Mouse (Mus musculus) CH12.LX (cell line): ENCODE measurements around the gene Fam120a. TPM values are rescaled to one million over a fixed set of nuclear protein-coding genes. Genes with fewer than 3 reads are reported as not detected.

ENCODE experiments used
- DNase-seq: peaks from one replicate; pipeline ENCODE4 v3.0.0-alpha.2; 2013; ENCODE audit errors: extremely low read depth
- H3K27ac ChIP-seq: 2 replicates; pipeline ENCODE4 v1.5.1; 2012; ENCODE audit warnings: low read depth, mild to moderate bottlenecking, control low read depth, moderate library complexity; ENCODE audit not compliant: insufficient read depth
- H3K27me3 ChIP-seq: replicated peaks from 2 replicates; pipeline ENCODE3; 2012; ENCODE audit warnings: inconsistent platforms
- H3K36me3 ChIP-seq, 2 experiments: replicated peaks in 1 of 2; 2 replicates each; pipeline versions ENCODE3 to v1.6.1; 2012; ENCODE audit warnings: inconsistent platforms in 1 of 2, low read length in 1 of 2, mild to moderate bottlenecking in 1 of 2, mixed read lengths in 1 of 2, moderate library complexity in 1 of 2; ENCODE audit not compliant: control insufficient read depth in 1 of 2, insufficient read depth in 1 of 2
- H3K4me1 ChIP-seq, 2 experiments: 2 replicates each; pipeline ENCODE4 v1.6.1; 2012; ENCODE audit warnings: inconsistent platforms in 1 of 2, moderate library complexity in 1 of 2; ENCODE audit not compliant: insufficient read depth in 2 of 2, control insufficient read depth in 1 of 2
- H3K4me2 ChIP-seq: 2 replicates; pipeline ENCODE4 v1.6.1; 2012; ENCODE audit warnings: low read depth, mild to moderate bottlenecking, control low read depth; ENCODE audit not compliant: poor library complexity, insufficient read depth, severe bottlenecking
- H3K4me3 ChIP-seq, 3 experiments: fragments of 150-350 bp in 1 of 3; sonication (generic) in 1 of 3; replicated peaks in 1 of 3; 2 replicates each; pipeline versions ENCODE3 to v1.5.1; 2011 to 2012; ENCODE audit warnings: low read depth in 2 of 3, low read length in 2 of 3, mild to moderate bottlenecking in 2 of 3, moderate library complexity in 2 of 3, control low read depth in 1 of 3, improper control_type of control experiment in 1 of 3, inconsistent platforms in 1 of 3, mixed read lengths in 1 of 3; ENCODE audit not compliant: poor library complexity in 1 of 3
- H3K79me2 ChIP-seq: replicated peaks from 2 replicates; pipeline ENCODE4 v1.6.1; 2012; ENCODE audit warnings: mild to moderate bottlenecking, moderate library complexity; ENCODE audit not compliant: control insufficient read depth, poor library complexity, insufficient read depth, severe bottlenecking; ENCODE audit errors: extremely low read depth
- H3K9ac ChIP-seq: 2 replicates; pipeline ENCODE4 v1.6.1; 2012; ENCODE audit warnings: low read depth, mild to moderate bottlenecking, control low read depth, moderate library complexity; ENCODE audit not compliant: insufficient read depth
- H3K9me3 ChIP-seq: replicated peaks from 2 replicates; pipeline ENCODE3; 2012; ENCODE audit warnings: low read length, inconsistent platforms, mixed read lengths
- CHD2 ChIP-seq: IDR thresholded peaks from 2 replicates; pipeline ENCODE4 v1.6.1; 2011; ENCODE audit warnings: low read length, improper control_type of control experiment
- CTCF ChIP-seq, 2 experiments: IDR thresholded peaks in 1 of 2; conservative IDR thresholded peaks in 1 of 2; 2 replicates each; pipeline ENCODE4 v1.5.1; 2011 to 2012; ENCODE audit warnings: low read depth in 2 of 2, low read length in 2 of 2, improper control_type of control experiment in 1 of 2, inconsistent platforms in 1 of 2, mild to moderate bottlenecking in 1 of 2, moderate library complexity in 1 of 2
- E2F4 ChIP-seq: IDR thresholded peaks from 2 replicates; pipeline ENCODE4 v1.6.1; 2011; ENCODE audit warnings: low read depth, low read length, improper control_type of control experiment; ENCODE audit not compliant: insufficient replicate concordance
- ELF1 ChIP-seq: IDR thresholded peaks from 2 replicates; pipeline ENCODE4 v1.6.1; 2014; ENCODE audit warnings: low read depth, mild to moderate bottlenecking, inconsistent platforms, low read length, improper control_type of control experiment
- ETS1 ChIP-seq: conservative IDR thresholded peaks from 2 replicates; pipeline ENCODE4 v1.6.1; 2012; ENCODE audit warnings: low read depth, mild to moderate bottlenecking, inconsistent platforms, low read length, improper control_type of control experiment, moderate library complexity
- JUND ChIP-seq: conservative IDR thresholded peaks from 2 replicates; pipeline ENCODE4 v1.6.1; 2011; ENCODE audit warnings: low read depth, low read length, improper control_type of control experiment
- KAT2A ChIP-seq: IDR thresholded peaks from 2 replicates; pipeline ENCODE4 v1.6.1; 2012; ENCODE audit warnings: low read length, improper control_type of control experiment, inconsistent platforms; ENCODE audit not compliant: insufficient replicate concordance
- MAZ ChIP-seq: IDR thresholded peaks from 2 replicates; pipeline ENCODE4 v1.6.1; 2012; ENCODE audit warnings: low read depth, mild to moderate bottlenecking, inconsistent platforms, low read length, improper control_type of control experiment, moderate library complexity
- MEF2A ChIP-seq: IDR thresholded peaks from 2 replicates; pipeline ENCODE4 v1.6.1; 2014; ENCODE audit warnings: low read depth, mild to moderate bottlenecking, inconsistent platforms, low read length, improper control_type of control experiment, borderline replicate concordance
- MXI1 ChIP-seq: IDR thresholded peaks from 2 replicates; pipeline ENCODE4 v1.6.1; 2011; ENCODE audit warnings: mild to moderate bottlenecking, low read depth, low read length, improper control_type of control experiment
- NELFE ChIP-seq: IDR thresholded peaks from 2 replicates; pipeline ENCODE4 v1.6.1; 2011; ENCODE audit warnings: low read depth, low read length, improper control_type of control experiment
- NRF1 ChIP-seq: IDR thresholded peaks from 2 replicates; pipeline ENCODE4 v1.6.1; 2014; ENCODE audit warnings: low read depth, mild to moderate bottlenecking, inconsistent platforms, low read length, improper control_type of control experiment, moderate library complexity
- POLR2A ChIP-seq: IDR thresholded peaks from 2 replicates; pipeline ENCODE4 v1.6.1; 2011; ENCODE audit warnings: low read depth, mild to moderate bottlenecking, improper control_type of control experiment, low read length
- POLR2AphosphoS2 ChIP-seq: IDR thresholded peaks from 2 replicates; pipeline ENCODE4 v1.6.1; 2011; ENCODE audit warnings: low read depth, low read length, improper control_type of control experiment
- RAD21 ChIP-seq: IDR thresholded peaks from 2 replicates; pipeline ENCODE4 v1.6.1; 2011; ENCODE audit warnings: low read depth, mild to moderate bottlenecking, low read length, improper control_type of control experiment, moderate library complexity
- RCOR1 ChIP-seq: conservative IDR thresholded peaks from 2 replicates; pipeline ENCODE4 v1.6.1; 2012; ENCODE audit warnings: low read depth, mild to moderate bottlenecking, inconsistent platforms, low read length, improper control_type of control experiment
- SIN3A ChIP-seq: IDR thresholded peaks from 2 replicates; pipeline ENCODE4 v1.6.1; 2012; ENCODE audit warnings: low read length, improper control_type of control experiment, inconsistent platforms
- SMC3 ChIP-seq: IDR thresholded peaks from 2 replicates; pipeline ENCODE4 v1.6.1; 2011; ENCODE audit warnings: low read depth, low read length, improper control_type of control experiment
- TBP ChIP-seq: conservative IDR thresholded peaks from 2 replicates; pipeline ENCODE4 v1.6.1; 2011; ENCODE audit warnings: low read depth, low read length, improper control_type of control experiment
- USF1 ChIP-seq: IDR thresholded peaks from 2 replicates; pipeline ENCODE4 v1.6.1; 2014; ENCODE audit warnings: low read depth, mild to moderate bottlenecking, inconsistent platforms, low read length, improper control_type of control experiment
- ZKSCAN1 ChIP-seq: IDR thresholded peaks from 2 replicates; pipeline ENCODE4 v1.6.1; 2012; ENCODE audit warnings: low read depth, inconsistent platforms, low read length, improper control_type of control experiment, borderline replicate concordance
- ZMIZ1 ChIP-seq: IDR thresholded peaks from 2 replicates; pipeline ENCODE4 v1.6.1; 2012; ENCODE audit warnings: low read depth, mild to moderate bottlenecking, inconsistent platforms, low read length, improper control_type of control experiment
- dilution Hi-C: fragments of 300-500 bp; cut with MboI; formaldehyde crosslinking; loops from 2 replicates; pipeline ENCODE4 v1.14.3; 2020; ENCODE audit warnings: low sequenced_read_pairs; ENCODE audit not compliant: extremely low pct_unique_long_range_greater_than_20kb, extremely low pct_ligation_motif_present
- in situ Hi-C: fragments of 300-500 bp; cut with MboI; formaldehyde crosslinking; loops from 3 replicates; pipeline ENCODE4 v1.14.3; 2019; ENCODE audit warnings: low sequenced_read_pairs, low pct_ligation_motif_present, low pct_unique_long_range_greater_than_20kb, mixed read lengths
- polyA plus RNA-seq: library from polyadenylated mRNA; unstranded; fragments of >175 nt; gene quantifications from 2 replicates; pipeline ENCODE4 v1.2.1, GENCODE M21; 2012; ENCODE audit warnings: low read depth; ENCODE audit not compliant: insufficient read length
- total RNA-seq, 2 experiments: library from RNA; depleted of rRNA; stranded (reverse); fragments of 300-350 nt in 1 of 2; fragments of >200 nt in 1 of 2; gene quantifications; 2 replicates each; pipeline ENCODE4 v1.2.3; 2012 to 2014

Fam120a gene
- total and polyA plus RNA-seq, 3 experiments = 70.0 to 122 (median 82.6) TPM

- dilution Hi-C loops = no loop called here
- Histone ChIP-seq H3K9me3 (no peaks in the 10 kb centered on the region), H3K27me3 (no peaks in the 10 kb centered on the region), H3K27ac (no peak overlapping the region), H3K4me2 (no peak overlapping the region), H3K9ac (no peak overlapping the region), H3K79me2 (0 out of 2 replicates have a peak, but pooled peaks cover 3% of the 10 kb centered on the region), H3K4me3 (no peak overlapping the region), H3K4me1 (peaks cover 31 to 68% of the 10 kb centered on the region in 2 experiments), H3K36me3 (peaks cover 0 to 7% of the 10 kb centered on the region in 2 experiments)
- no peak for TF ChIP-seq RCOR1
- no peak for TF ChIP-seq NELFE
- TF ChIP-seq NRF1 = no peak
- TF ChIP-seq JUND = no peak
- no peak for TF ChIP-seq E2F4
- TF ChIP-seq USF1 = no peak
- no peak for TF ChIP-seq CHD2
- no peak for TF ChIP-seq ZKSCAN1
- no peak for TF ChIP-seq POLR2A
- TF ChIP-seq ETS1 = no peak
- no peak for TF ChIP-seq MAZ
- no peak for DNase-seq
- in situ Hi-C loops = loop anchor here (25.0 kb wide), 1 partner anchor 333 kb away; the partner anchor contains the start of gene Ninj1
Observed at GRCm38 (mm10) chr13:48853947-48854346, 113.9 kb downstream of the Fam120a start.

- in situ Hi-C loops = loop anchor here (25.0 kb wide), 1 partner anchor 334 kb away; the partner anchor contains the start of gene Ninj1
- Histone ChIP-seq H3K4me3 (no peak overlapping the region), H3K79me2 (0 out of 2 replicates have a peak, but pooled peaks cover 3% of the 10 kb centered on the region), H3K27ac (no peak overlapping the region)
- TF ChIP-seq MAZ (no peak), ETS1 (peak; percentile 22; the same call in 1 of the 2 replicates), NRF1 (no peak), ZMIZ1 (no peak), RCOR1 (no peak), ZKSCAN1 (no peak)
- TF ChIP-seq, all 38 proteins: peak for 1
- no peak overlapping the region for H3K9ac ChIP-seq
- no peaks in the 10 kb centered on the region for H3K9me3 ChIP-seq
- no peak overlapping the region for H3K4me2 ChIP-seq
- dilution Hi-C loops = no loop called here
- peaks cover 26 to 63% of the 10 kb centered on the region in 2 experiments for H3K4me1 ChIP-seq
- H3K36me3 ChIP-seq = peaks cover 0 to 9% of the 10 kb centered on the region in 2 experiments
- DNase-seq = no peak
- H3K27me3 ChIP-seq = no peaks in the 10 kb centered on the region
Observed at GRCm38 (mm10) chr13:48853475-48853874, 114.3 kb downstream of the Fam120a start.

- Histone ChIP-seq H3K4me2 (no peak overlapping the region), H3K27me3 (no peaks in the 10 kb centered on the region), H3K79me2 (0 out of 2 replicates have a peak, but pooled peaks cover 3% of the 10 kb centered on the region), H3K4me1 (peaks cover 20 to 57% of the 10 kb centered on the region in 2 experiments), H3K36me3 (peaks cover 0 to 11% of the 10 kb centered on the region in 2 experiments), H3K4me3 (no peak overlapping the region), H3K27ac (no peak overlapping the region), H3K9ac (no peak overlapping the region), H3K9me3 (no peaks in the 10 kb centered on the region)
- in situ Hi-C loops = loop anchor here (25.0 kb wide), 1 partner anchor 334 kb away; the partner anchor contains the start of gene Ninj1
- dilution Hi-C loops = no loop called here
- DNase-seq = no peak
- TF ChIP-seq KAT2A (no peak), SIN3A (no peak), POLR2AphosphoS2 (no peak), ZKSCAN1 (no peak), CTCF (conservative IDR thresholded peaks at IDR 0.05 in 1 of 2, IDR thresholded peaks at IDR 0.05 in 1 of 2; ENCODE audit: low read depth in 2 of 2, low read length in 2 of 2) (peak; percentile 23 to 67; a peak in 2 of 4 replicates), MEF2A (no peak), RAD21 (peak; percentile 68), ELF1 (no peak), USF1 (no peak), TBP (no peak), SMC3 (peak; percentile 45; the same call in 1 of the 2 replicates), MXI1 (no peak)
Observed at GRCm38 (mm10) chr13:48852859-48853258, 115.0 kb downstream of the Fam120a start.
